Mouse (Mus musculus) B cell, adult 67 days (primary cell): ENCODE measurements around the gene Snrnp70. TPM values are rescaled to one million over a fixed set of nuclear protein-coding genes. Genes with fewer than 3 reads are reported as not detected.

Experiments used
- total RNA-seq, 2 experiments: library from RNA; stranded (reverse); gene quantifications; 4 replicates each; pipeline ENCODE4 v1.2.4; 2023

Snrnp70 gene
- total RNA-seq, result 100 to 1,000 TPM; 614 to 615 TPM

GRCm38 (mm10) chr7:45395578-45396336, at the start of gene Snrnp70:
Snrnp70 (minus strand) TSS chr7:45395742.

DNA sequence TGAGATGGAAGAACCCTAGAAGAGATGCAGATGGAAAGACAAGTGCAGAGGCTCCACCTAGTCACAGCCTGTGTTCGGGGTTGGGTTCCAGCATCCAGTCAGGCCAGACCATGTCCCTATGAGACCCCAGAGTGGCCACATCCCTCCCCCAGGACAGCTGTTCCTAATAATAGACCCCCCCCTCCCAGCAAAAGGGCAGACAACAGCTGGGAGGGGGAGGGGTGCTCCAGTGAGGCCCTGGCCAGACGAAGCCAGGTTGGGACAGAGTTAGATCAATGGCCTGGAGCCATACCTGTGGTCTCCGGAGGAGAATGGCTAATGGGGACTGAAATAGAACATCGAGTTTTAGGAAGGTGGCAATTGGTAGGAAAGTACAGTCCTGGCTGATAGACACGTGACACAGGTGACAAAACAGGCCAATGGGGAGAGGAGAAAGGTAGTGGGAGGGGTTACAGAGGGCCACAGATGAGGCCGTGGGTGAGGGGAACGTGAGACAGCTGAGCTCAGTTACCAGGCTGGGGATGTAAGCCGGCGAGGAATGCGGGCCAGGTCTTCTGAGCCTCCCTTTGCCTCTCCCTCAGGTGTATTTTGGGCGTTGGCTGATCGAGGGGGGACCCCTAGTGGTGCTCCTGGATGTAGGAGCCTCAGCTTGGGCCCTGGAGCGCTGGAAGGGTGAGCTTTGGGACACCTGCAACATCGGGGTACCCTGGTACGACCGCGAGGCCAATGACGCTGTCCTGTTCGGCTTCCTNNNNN, 42.2 kb upstream of the Snrnp70 start, which contains the start of gene Ruvbl2:
Gene Ruvbl2 (minus strand): TSS at position 576 of the 756 bp plus-strand sequence.

GRCm38 (mm10) chr7:45434203-45435015, 38.9 kb upstream of the Snrnp70 start, which contains the start of gene Gys1:
Gys1 (plus strand) TSS chr7:45434844.

DNA sequence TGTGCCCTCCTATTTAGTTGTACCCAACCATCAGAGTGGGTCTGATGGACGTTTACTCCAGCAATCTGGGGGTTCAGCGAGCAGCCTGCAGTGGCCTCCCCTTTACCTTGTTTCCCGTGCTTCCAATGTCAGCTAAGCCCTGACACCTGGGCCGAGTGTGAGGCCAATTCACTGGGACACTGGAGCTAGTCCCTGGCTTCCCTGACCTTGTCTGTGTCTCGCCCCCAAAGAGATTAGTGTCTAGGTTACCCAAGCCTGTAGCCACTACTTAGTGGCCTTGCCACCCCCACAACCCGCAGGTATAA, 25.0 kb upstream of the Snrnp70 start, which contains the start of gene Lhb:
Gene Lhb (plus strand): TSS at position 206 of the 305 bp plus-strand sequence.

GRCm38 (mm10) chr7:45413113-45413863, 17.7 kb upstream of the Snrnp70 start, which contains the start of gene Ntf5:
Ntf5 (plus strand) TSS chr7:45413695.

DNA sequence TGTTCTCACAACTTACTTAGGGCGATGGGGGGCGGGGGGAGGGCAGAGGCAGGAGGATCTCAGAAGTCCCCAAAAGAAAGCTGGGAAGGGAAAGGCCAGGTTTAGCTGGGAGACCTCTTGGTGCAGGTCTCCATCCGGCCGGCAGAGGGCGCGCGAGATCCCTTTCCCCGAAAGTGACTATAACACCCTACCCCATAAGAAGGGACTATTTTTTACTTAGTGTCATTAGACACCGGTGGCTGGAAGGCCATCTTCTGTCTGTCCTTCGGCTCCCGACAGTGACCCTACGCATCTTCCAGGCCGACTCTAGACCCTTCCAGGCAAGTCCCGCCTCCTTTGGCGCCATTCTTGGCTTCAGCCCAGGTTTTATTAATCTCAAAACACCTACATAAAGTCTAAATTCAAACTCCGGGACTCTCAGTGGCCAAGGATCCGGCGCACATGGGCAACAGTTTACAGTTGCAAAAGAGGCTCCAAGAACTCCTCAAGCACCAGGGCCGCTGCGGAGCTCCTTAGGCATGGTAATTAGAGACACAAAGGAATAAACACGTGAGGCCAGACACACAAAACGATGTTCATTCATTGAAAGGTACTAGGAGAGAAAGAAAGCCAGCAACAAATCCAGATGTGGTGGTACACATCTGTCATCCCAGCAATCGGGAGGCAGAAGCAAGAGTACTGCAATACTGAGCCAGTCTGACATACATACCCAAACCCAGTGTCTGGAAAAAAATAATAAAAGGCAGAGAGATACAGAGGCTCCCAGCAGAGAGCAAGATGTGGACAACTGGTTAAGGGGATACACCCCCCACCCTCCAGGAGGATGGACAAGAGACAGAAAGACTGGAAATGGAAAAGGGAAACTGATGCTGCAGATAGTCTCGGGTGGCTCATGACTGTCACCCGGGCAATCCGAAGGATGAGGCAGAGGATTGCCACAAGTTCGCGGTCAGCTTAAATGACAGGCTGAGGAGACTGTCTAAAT, 9.8 kb upstream of the Snrnp70 start, which contains the start of gene Kcna7:
Gene Kcna7 (plus strand): TSS at position 563 of the 985 bp plus-strand sequence.

GRCm38 (mm10) chr7:45370475-45371311, 24.8 kb downstream of the Snrnp70 start, which contains the start of gene Lin7b:
Lin7b (minus strand) TSS chr7:45370583.

GRCm38 (mm10) chr7:45366652-45367019, 28.9 kb downstream of the Snrnp70 start, which contains the start of gene Ppfia3:
Ppfia3 (minus strand) TSS chr7:45367019.

GRCm38 (mm10) chr7:45335056-45335455, 60.5 kb downstream of the Snrnp70 start, which contains the start of gene Hrc:
Hrc (plus strand) TSS chr7:45335290.

DNA sequence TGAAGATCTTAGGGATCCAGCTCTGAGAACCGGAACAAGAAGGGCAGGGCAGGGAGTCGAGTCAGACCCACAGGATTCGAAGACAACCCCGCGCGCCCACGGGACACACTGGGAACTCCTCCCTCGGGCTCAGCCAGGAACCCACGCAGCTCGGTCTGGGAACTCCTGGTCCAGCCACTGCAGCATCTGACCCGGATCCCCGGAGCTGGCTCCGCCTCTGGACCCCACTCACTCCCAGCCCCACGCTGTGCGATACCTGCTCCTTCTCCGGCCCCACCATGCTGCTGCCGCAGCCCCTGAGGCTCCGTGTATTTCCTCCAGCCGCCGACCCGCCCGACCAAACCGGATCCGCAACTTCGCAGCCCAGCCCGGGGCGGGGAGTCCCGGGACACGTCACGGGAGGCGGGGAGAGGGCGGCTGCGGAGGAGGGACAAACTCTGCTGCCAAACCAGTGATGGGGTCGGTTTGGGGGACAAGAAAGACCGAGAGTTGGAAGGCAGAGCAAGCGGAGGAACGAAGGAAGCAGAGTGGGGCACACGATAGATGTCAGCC, 62.0 kb downstream of the Snrnp70 start, which contains the start of gene Trpm4:
Gene Trpm4 (minus strand): TSS at position 350 of the 552 bp plus-strand sequence.

Other genes with a start within 250 kb of the Snrnp70 start
- 10 to 100 TPM; 40.5 to 51.7 TPM for gene Pih1d1, start 241.4 kb downstream of the Snrnp70 start, total RNA-seq
- gene Aldh16a1, start 241.2 kb downstream of the Snrnp70 start, total RNA-seq, result 100 to 1,000 TPM; 128 to 137 TPM
- gene Slc17a7, start 231.8 kb downstream of the Snrnp70 start, total RNA-seq, result not detected
- not detected for gene Gfy, start 216.2 kb downstream of the Snrnp70 start, total RNA-seq
- not detected for gene Pth2, start 214.7 kb downstream of the Snrnp70 start, total RNA-seq
- gene Ccdc155, start 190.8 kb downstream of the Snrnp70 start, total RNA-seq, result 1 to 10 TPM in 1 of 2 experiments, under 1 TPM in 1; 0.46 to 1.1 TPM
- gene Dkkl1, start 183.6 kb downstream of the Snrnp70 start, total RNA-seq, result 1 to 10 TPM in 1 of 2 experiments, under 1 TPM in 1; 0.83 to 2.3 TPM
- not detected for gene Tead2, start 180.0 kb downstream of the Snrnp70 start, total RNA-seq
- gene Cd37, start 156.6 kb downstream of the Snrnp70 start, total RNA-seq, result 1,000 to 10,000 TPM; 1,836 to 1,886 TPM
- gene Slc6a16, start 154.7 kb downstream of the Snrnp70 start, total RNA-seq, result not detected
- 1 to 10 TPM; 1.1 to 1.9 TPM for gene Slc6a21, start 118.2 kb downstream of the Snrnp70 start, total RNA-seq
- 10 to 100 TPM in 1 of 2 experiments, 1 to 10 TPM in 1; 8.6 to 16.3 TPM for gene Trpm4, start 62.0 kb downstream of the Snrnp70 start, total RNA-seq
- not detected for gene Hrc, start 60.5 kb downstream of the Snrnp70 start, total RNA-seq
- under 1 TPM in 1 of 2 experiments, not detected in 1; 0.17 TPM for gene Ppfia3, start 28.7 kb downstream of the Snrnp70 start, total RNA-seq
- 1 to 10 TPM; 1.2 to 1.5 TPM for gene Lin7b, start 25.2 kb downstream of the Snrnp70 start, total RNA-seq
- not detected for gene Kcna7, start 9.9 kb upstream of the Snrnp70 start, total RNA-seq
- not detected for gene Ntf5, start 18.0 kb upstream of the Snrnp70 start, total RNA-seq
- gene Lhb, start 25.1 kb upstream of the Snrnp70 start, total RNA-seq, result not detected
- gene Gys1, start 39.1 kb upstream of the Snrnp70 start, total RNA-seq, result 10 to 100 TPM; 21.3 to 24.4 TPM
- 10 to 100 TPM; 48.0 to 56.3 TPM for gene Ruvbl2, start 42.4 kb upstream of the Snrnp70 start, total RNA-seq
- gene Ftl1, start 64.1 kb upstream of the Snrnp70 start, total RNA-seq, result 100 to 1,000 TPM; 609 to 629 TPM
- gene Bax, start 71.2 kb upstream of the Snrnp70 start, total RNA-seq, result 100 to 1,000 TPM; 113 to 118 TPM
- not detected for gene Tulp2, start 86.1 kb upstream of the Snrnp70 start, total RNA-seq
- 1 to 10 TPM in 1 of 2 experiments, not detected in 1; 3.7 TPM for gene Gm45808, start 91.1 kb upstream of the Snrnp70 start, total RNA-seq
- gene Dhdh, start 93.1 kb upstream of the Snrnp70 start, total RNA-seq, result 1 to 10 TPM; 3.3 to 5.3 TPM
- 10 to 100 TPM; 78.3 to 83.7 TPM for gene Nucb1, start 114.7 kb upstream of the Snrnp70 start, total RNA-seq
- gene Ppp1r15a, start 130.5 kb upstream of the Snrnp70 start, total RNA-seq, result 1,000 to 10,000 TPM in 1 of 2 experiments, 100 to 1,000 TPM in 1; 780 to 1,130 TPM
- gene Plekha4, start 130.6 kb upstream of the Snrnp70 start, total RNA-seq, result 1 to 10 TPM; 2.5 to 2.8 TPM
- 1 to 10 TPM in 1 of 2 experiments, not detected in 1; 8.0 TPM for gene Hsd17b14, start 159.2 kb upstream of the Snrnp70 start, total RNA-seq
- gene Bcat2, start 174.4 kb upstream of the Snrnp70 start, total RNA-seq, result 10 to 100 TPM; 28.7 to 47.2 TPM
- gene Fgf21, start 219.7 kb upstream of the Snrnp70 start, total RNA-seq, result not detected
- not detected for gene Fut1, start 221.5 kb upstream of the Snrnp70 start, total RNA-seq
- gene Izumo1, start 226.1 kb upstream of the Snrnp70 start, total RNA-seq, result not detected
- gene Rasip1, start 231.7 kb upstream of the Snrnp70 start, total RNA-seq, result not detected
- not detected for gene Mamstr, start 244.2 kb upstream of the Snrnp70 start, total RNA-seq